Mouse (Mus musculus) gastrocnemius, postnatal 36 days (tissue): ENCODE results near the gene Rnf115. TPM values are rescaled to one million over a fixed set of nuclear protein-coding genes. Genes with fewer than 3 reads are reported as not detected.
"Not testable (repeated sequence)": the region's sequence is repeated elsewhere in the genome, so short reads cannot be mapped to it uniquely, and the experiment has no call there.

Experiments used
- DNase-seq, 2 experiments: peaks; one replicate each; pipeline ENCODE4 v3.0.0; 2022
- intact Hi-C: fragments of 180-260 bp; cut with DNase I; formaldehyde crosslinking; loops from one replicate; pipeline ENCODE4 v1.15.1; 2025
- long read RNA-seq, 2 experiments: library from polyadenylated mRNA; stranded (forward); transcript quantifications; one replicate each; pipeline ENCODE4 v2.0.0; 2021
- total RNA-seq, 2 experiments: library from RNA; stranded (reverse); gene quantifications; 2 replicates each; pipeline ENCODE4 v1.2.3; 2021

Gene Rnf115
- total RNA-seq: 10 to 100 TPM; 76.2 to 86.5 TPM
- long read RNA-seq, experiment 1, transcript Rnf115-201 (9 exons, 2,209 nt): major isoform, 6 of 63 reads
- long read RNA-seq, experiment 1, partial matches to known transcripts: 48 of 63 reads
- long read RNA-seq, experiment 1, other reads (novel, unspliced or antisense): 8 of 63 reads
- long read RNA-seq, experiment 2, partial matches to known transcripts: 76 of 92 reads
- long read RNA-seq, experiment 2, other reads (novel, unspliced or antisense): 13 of 92 reads

DNA sequence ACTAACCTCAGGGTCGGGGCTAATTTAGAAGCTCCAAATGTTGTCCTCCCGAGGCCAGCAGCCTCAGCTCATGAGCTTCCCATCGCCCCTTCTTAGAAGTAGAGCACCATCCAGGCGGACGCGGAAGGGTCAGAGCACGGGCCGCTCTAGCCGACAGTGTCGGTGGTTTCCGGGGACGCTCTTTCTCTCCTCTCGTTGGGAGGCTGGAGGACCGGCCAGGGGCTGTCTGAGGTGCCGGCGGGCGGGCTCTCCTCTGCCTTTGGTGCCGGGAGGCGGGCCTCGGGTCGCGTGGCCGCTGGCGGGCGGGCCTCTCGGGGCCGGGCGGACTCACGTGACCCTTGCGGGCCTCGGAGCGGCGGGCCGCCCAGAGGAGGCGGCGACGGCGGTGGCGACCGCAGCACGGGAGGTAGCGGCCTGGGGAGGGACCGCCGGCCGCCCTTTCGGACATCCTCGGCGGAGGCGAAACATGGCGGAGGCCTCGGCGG is at the start of gene Rnf115, which contains the start of gene Polr3c:
Gene Rnf115 (plus strand): TSS at position 322 of the 485 bp plus-strand sequence.
Gene Polr3c (minus strand): TSS at position 286 of the 485 bp plus-strand sequence.
- intact Hi-C loops: no loop called here
- DNase-seq: peak; percentile 94 to 97

GRCm38 (mm10) chr3:96678456-96678855 is 49.0 kb upstream of the Rnf115 start:
- intact Hi-C loops: no loop called here

DNA sequence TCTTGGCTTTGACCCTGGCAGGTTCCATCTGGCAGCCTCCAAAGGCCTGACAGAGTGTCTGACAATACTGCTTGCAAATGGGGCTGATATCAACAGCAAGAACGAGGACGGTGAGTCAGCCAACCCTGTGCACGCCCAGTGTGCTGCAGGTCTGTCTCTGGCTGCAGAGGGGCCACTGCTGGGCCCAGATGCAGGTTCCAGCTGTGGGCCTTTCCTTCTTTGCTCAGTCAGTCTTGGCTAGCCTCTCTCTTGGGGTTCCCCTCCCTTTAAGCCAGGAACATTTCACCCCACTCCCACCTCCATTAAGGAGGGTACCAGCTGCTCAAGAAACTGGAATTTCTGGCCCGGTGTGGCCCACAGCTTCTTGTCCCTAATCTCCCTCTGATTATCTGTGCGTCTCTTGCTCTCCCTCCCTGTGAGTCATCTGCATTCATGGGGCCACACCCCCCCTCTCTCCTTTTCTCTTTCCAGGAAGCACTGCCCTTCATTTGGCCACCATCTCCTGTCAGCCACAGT is 48.2 kb upstream of the Rnf115 start:
- intact Hi-C loops: no loop called here
- DNase-seq: no peak

More at GRCm38 (mm10) chr3:96678456-96678855, 49.0 kb upstream of the Rnf115 start:
- no peak for DNase-seq

DNA sequence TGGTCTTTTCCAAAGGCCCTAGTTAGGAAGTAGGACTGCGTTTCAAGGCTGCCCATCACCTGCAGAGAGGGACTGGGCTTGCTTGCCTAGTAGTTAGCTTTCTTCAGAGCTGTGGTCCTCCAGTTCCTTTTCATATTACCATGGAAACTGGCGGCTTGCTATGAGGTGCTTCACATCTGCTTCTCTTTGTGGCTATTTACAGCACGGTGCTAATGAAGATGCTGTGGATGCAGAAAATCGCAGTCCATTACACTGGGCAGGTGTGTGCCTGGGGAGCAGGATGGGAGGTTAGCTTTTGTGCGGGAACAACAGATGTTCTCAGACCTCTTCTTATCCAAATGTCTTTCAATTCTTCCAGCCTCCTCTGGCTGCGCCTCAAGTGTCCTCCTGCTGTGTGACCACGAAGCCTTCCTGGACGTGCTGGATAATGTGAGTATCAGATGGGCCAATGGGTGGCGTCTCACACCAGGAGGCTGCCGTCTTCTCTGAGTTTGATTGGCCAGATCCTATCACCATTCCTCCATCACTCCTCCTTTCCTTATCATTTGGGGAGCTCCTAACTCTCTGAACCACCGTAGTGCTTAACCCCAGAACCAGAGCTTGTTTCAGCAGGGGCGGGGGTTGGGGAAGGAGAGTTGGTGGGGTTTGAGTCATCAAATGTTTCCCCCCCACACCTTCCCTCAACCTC is 47.1 kb upstream of the Rnf115 start:
- DNase-seq: no peak
- intact Hi-C loops: no loop called here

- no peak for DNase-seq
- intact Hi-C loops: no loop called here
Observed at GRCm38 (mm10) chr3:96683496-96683895, 44.0 kb upstream of the Rnf115 start.

GRCm38 (mm10) chr3:96684151-96684821 is 43.2 kb upstream of the Rnf115 start:
- DNase-seq: no peak
- intact Hi-C loops: no loop called here

DNA sequence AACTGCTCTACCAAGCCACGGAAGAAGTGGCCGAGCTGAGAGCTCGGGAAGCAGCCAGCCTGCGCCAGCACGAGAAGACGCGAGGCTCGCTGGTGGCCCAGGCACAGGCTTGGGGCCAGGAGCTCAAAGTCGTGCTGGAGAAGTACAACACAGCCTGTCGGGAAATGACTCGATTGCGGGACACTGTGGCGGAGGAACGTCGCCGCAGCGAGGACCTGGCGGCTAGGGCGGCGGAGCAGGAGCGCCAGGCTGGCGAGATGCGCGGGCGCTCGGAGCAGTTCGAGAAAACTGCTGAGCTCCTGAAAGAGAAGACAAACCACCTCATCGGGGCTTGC is 42.7 kb upstream of the Rnf115 start:
- intact Hi-C loops: no loop called here
- DNase-seq: no peak

- DNase-seq, intact Hi-C loops: not testable (repeated sequence)
Observed at GRCm38 (mm10) chr3:96686057-96686456, 41.4 kb upstream of the Rnf115 start.

- DNase-seq: no peak
- intact Hi-C loops: no loop called here
Observed at GRCm38 (mm10) chr3:96688854-96689253, 38.6 kb upstream of the Rnf115 start.

DNA sequence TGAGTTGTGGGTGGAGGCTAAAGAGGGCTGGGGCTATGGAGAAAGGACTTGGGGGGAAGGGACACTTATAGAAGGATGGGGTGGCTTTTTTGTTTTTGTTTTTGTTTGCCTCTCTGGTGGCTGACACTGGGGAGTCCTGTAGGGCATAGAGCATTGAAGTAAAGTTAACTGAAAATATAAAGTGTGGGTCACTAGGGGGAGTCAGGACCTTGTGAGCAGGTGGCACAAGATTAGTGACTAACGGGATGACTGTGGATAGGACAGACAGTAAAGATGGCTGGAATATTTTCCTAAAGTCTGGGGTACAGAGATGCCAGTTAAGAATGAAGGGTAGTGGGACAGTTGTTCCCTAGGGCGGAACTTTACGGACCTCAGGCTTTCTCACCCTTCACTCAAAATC is 37.2 kb upstream of the Rnf115 start:
- intact Hi-C loops: no loop called here
- DNase-seq: no peak

- intact Hi-C loops: no loop called here
- peak in 1 of 2 experiments; percentile 46 for DNase-seq
Observed at GRCm38 (mm10) chr3:96692506-96692905, 35.0 kb upstream of the Rnf115 start.

GRCm38 (mm10) chr3:96693579-96693978 is 33.9 kb upstream of the Rnf115 start:
- intact Hi-C loops: no loop called here
- no peak for DNase-seq

DNA sequence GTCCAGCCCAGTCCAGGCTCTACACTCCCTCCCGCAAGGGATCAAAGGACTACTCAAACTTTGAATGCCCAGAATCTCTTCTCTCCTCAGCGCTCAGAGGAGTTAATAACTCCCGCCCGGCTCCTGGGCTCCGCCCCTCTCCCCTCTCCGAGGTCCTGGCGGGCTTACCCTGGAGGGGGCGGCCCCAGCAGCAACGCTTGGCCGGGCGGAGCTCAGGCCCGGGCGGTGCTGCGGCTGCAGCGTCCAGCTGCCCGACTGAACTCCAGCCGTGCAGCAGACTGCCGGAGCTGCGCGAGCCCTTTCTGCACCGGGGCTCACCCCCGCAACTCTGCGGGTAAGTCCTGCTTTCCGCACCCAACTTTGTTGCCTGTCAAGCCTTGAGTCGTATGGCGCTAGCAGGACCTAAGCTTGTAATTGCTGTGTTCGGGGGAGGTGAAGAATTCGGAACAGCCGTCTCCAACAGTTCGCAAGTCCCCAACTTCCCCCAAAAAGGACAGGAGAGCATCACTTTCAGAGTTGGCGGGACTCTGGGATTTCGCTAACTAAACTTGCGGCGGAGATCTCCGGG is 31.2 kb upstream of the Rnf115 start, which contains the start of gene Pias3:
Gene Pias3 (plus strand): TSS at position 187 of the 568 bp plus-strand sequence.
- intact Hi-C loops: no loop called here
- peak; percentile 76 to 83 for DNase-seq

GRCm38 (mm10) chr3:96696766-96697732 is 30.4 kb upstream of the Rnf115 start:
- intact Hi-C loops: no loop called here
- peak; percentile 87 to 89 for DNase-seq

GRCm38 (mm10) chr3:96698993-96699690 is 28.3 kb upstream of the Rnf115 start:
- intact Hi-C loops: no loop called here
- no peak for DNase-seq

DNA sequence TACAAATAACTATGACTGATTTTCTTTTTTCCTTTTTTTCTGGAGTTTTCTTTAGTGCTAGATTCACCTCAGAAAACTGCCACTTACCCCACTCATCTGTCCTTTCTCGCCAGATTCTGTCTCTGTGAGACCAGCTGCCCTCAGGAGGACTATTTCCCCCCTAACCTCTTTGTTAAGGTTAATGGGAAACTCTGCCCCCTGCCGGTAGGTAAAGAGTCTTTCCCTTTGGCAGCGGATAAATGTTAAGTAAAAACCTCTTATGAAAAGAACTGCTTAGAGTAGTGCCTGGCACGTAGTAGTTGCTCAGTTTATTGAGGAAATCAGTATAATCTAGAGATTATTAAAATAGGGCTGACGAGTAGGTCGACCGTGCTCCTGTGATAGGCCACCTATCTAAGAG is 27.1 kb upstream of the Rnf115 start:
- intact Hi-C loops: no loop called here
- DNase-seq: no peak

DNA sequence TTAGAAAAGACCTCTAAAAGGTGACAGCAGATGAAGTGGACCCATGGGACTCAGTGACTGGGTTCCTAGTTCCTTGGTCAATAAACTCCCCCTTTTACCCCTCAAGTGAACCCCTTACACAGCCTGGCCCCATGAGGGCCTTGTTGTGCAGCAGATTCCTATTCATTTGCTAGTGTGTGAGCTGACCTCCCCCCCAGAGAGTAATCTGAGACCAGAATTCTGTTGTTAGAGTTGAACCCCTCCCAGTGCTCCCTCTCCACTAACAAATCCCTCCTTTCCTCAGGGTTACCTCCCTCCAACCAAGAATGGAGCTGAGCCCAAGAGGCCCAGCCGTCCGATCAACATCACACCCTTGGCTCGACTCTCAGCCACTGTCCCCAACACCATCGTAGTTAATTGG is 26.5 kb upstream of the Rnf115 start:
- no peak for DNase-seq
- intact Hi-C loops: no loop called here

DNA sequence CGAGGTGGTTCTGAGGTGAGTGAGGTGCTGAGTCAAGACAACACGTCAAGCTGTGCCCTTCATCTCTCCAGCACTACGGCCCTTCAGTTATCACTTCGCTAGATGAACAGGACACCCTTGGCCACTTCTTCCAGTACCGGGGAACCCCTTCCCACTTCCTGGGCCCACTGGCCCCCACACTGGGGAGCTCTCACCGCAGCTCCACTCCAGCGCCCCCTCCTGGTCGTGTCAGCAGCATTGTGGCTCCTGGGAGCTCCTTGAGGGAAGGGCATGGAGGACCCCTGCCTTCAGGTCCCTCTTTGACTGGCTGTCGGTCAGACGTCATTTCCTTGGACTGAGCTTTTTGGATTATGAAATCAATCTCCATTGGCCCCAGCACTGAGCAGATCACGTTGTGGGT is 22.7 kb upstream of the Rnf115 start:
- intact Hi-C loops: no loop called here
- no peak for DNase-seq

GRCm38 (mm10) chr3:96706217-96706616 is 21.2 kb upstream of the Rnf115 start:
- intact Hi-C loops: loop anchor here (2.0 kb wide), 1 partner anchor 161 kb away; no protein-coding TSS in a partner anchor
- DNase-seq: no peak
